Mouse (Mus musculus): Measurements from ENCODE around the gene Lnx1. TPM values are rescaled to one million over a fixed set of nuclear protein-coding genes. Genes with fewer than 3 reads are reported as not detected.

Gene Lnx1
- polyA plus RNA-seq, 1 experiment from 2014 or later: 1.2 TPM

DNA sequence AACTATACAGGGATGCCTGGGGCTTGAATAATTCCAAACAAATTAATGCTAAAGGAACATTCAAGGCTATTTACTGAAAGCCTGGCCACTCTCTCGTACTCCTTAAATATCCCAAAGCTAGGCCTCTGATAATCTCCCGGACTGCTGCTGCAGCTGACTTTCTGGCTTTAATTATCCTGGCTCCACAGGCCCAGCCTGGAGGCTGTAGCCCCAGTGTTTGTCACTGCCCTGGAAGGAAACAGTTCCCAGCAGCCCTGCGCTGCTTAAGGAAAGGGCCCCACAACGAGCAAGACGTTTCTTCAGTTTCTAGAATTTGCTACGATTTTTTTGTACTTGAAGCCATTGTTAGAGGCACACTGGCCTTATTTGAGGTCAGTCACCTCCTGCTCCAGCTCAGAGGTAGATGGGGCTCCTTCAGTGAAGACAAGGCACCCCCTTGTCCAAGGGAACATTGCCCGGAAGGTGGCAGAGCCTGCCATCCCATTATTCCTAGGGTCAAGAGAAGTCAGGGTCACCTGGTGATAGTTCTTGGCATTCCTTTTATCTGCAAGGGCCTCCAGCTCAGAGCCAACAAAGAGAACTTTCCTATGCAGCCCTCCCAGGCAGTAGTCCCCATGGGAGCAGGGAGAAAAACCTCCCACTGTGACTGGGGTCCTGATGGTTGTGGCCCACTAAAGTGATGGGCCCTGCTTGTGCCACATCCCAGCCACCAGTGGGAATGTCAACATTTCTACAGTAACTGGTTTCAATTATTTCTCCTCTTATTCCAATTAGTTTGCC is 80.8 kb downstream of the Lnx1 start:
- H3K9me3 ChIP-seq: no peaks in the 10 kb centered on the region
- H3K27me3 ChIP-seq: no peaks in the 10 kb centered on the region
- no peak overlapping the region for H3K9ac ChIP-seq
- H3K27ac ChIP-seq: peak overlapping the region; percentile 57
- no peak for ATAC-seq (ENCODE audit: insufficient number of reproducible peaks, low FRiP score, low TSS enrichment, low read depth)
- peaks cover 19% of the 10 kb centered on the region for H3K4me1 ChIP-seq
- no peak overlapping the region for H3K4me2 ChIP-seq
- 28% methylated on average over 7 of the region's 7 CpGs for WGBS
- H3K4me3 ChIP-seq: no peak overlapping the region
- no peaks in the 10 kb centered on the region for H3K36me3 ChIP-seq

DNA sequence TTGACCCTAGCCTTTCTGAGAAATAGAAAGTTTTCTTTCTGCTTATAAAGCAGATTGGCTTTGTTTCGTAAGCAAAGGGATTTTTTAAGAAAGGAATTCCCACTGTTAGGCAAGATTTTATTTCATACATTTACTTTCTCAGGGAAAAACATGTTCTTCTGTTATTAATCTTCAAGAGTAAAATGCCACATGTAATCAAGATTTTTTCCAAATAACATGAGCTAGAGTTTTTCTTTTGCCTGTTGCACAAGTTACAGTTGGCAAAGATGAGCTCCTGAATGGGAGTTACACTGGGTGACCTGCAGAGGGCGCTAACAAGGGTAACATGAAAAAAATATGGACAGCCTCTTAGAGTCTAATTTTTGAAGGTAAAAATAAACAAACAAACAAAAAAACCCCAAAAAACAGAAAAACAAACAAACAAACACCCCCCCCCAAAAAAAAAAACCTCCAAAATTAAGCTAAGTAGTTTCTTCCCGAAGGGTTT is 84.1 kb downstream of the Lnx1 start:
- Histone ChIP-seq H3K9me3 (no peaks in the 10 kb centered on the region), H3K9ac (no peak overlapping the region), H3K4me3 (no peak overlapping the region), H3K27me3 (no peaks in the 10 kb centered on the region), H3K36me3 (no peaks in the 10 kb centered on the region), H3K4me1 (peaks cover 25% of the 10 kb centered on the region), H3K27ac (no peak overlapping the region), H3K4me2 (no peak overlapping the region)
- 61% methylated on average over 3 of the region's 3 CpGs for WGBS
- ATAC-seq (ENCODE audit: insufficient number of reproducible peaks, low FRiP score, low TSS enrichment, low read depth): no peak

- Histone ChIP-seq H3K4me1 (peaks cover 27% of the 10 kb centered on the region), H3K4me2 (no peak overlapping the region), H3K36me3 (no peaks in the 10 kb centered on the region), H3K27me3 (no peaks in the 10 kb centered on the region), H3K9ac (no peak overlapping the region), H3K27ac (no peak overlapping the region), H3K4me3 (no peak overlapping the region), H3K9me3 (no peaks in the 10 kb centered on the region)
- WGBS: 34% methylated on average over 8 of the region's 13 CpGs
- no peak for ATAC-seq (ENCODE audit: insufficient number of reproducible peaks, low FRiP score, low TSS enrichment, low read depth)
Observed at GRCm38 (mm10) chr5:74617816-74618572, 84.7 kb downstream of the Lnx1 start.

DNA sequence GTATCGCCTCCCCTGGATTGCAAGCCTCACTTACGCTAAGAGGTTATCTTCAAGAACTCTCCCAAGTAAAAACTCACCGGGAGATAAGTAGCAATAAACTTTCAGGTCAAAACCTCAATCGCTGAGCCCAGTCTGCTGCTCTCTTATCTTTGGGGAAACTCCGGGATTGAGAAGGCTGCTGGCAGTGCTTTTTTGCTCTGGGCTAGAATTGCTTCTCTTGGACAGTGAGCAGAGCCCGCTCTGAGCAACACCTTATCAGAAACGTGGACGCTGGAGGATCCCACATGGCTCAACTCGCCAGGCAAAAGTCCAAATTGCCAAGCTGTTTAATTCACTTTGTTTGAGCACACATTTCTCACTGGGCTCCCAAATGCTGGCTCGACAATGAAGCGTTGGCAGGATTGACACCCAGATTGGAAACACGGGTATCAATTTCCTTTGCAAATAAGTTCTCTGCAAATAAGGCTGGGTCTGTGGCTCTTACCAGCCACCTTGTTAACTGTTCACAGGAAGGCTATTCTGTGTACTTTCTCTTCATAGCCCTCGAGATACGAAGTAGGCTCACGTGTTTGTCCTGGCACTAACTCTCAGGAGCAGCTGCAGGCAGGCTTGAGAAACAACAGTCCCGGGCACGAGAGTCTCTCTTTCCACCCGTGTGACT is 89.1 kb downstream of the Lnx1 start:
- Histone ChIP-seq H3K4me2 (peak overlapping the region; percentile 8; the same call in 1 of the 2 replicates), H3K4me1 (peaks cover 21% of the 10 kb centered on the region), H3K9ac (no peak overlapping the region), H3K9me3 (no peaks in the 10 kb centered on the region), H3K4me3 (no peak overlapping the region), H3K27ac (no peak overlapping the region), H3K36me3 (no peaks in the 10 kb centered on the region), H3K27me3 (no peaks in the 10 kb centered on the region)
- WGBS: 36% methylated on average over 18 of the region's 18 CpGs
- ATAC-seq (ENCODE audit: insufficient number of reproducible peaks, low FRiP score, low TSS enrichment, low read depth): no peak

DNA sequence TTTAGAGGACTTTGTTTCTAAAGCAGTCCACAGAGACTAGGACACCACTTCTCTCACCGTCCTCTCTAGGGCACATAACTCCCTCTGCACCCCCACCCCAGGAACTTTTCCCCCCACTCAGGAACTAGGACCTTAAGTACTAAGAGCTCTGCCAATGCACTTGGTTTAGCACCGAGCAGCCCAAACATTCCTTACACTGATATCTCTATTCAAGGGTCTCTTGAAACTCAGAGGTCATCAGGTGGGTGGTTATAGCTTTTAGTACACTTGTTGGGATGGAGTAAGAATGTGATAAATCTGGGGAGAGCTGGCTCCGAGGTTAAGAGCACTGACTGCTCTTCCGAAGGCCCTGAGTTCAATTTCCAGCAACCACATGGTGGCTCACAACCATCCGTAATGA is 90.0 kb downstream of the Lnx1 start:
- Histone ChIP-seq H3K27ac (no peak overlapping the region), H3K27me3 (no peaks in the 10 kb centered on the region), H3K4me1 (peaks cover 16% of the 10 kb centered on the region), H3K9me3 (no peaks in the 10 kb centered on the region), H3K4me2 (no peak overlapping the region), H3K9ac (no peak overlapping the region), H3K4me3 (no peak overlapping the region), H3K36me3 (no peaks in the 10 kb centered on the region)
- ATAC-seq (ENCODE audit: insufficient number of reproducible peaks, low FRiP score, low TSS enrichment, low read depth): no peak
- 77% methylated on average over 5 of the region's 5 CpGs for WGBS

- Histone ChIP-seq H3K4me3 (no peak overlapping the region), H3K27me3 (no peaks in the 10 kb centered on the region), H3K9ac (no peak overlapping the region), H3K27ac (no peak overlapping the region), H3K4me1 (peaks cover 9% of the 10 kb centered on the region), H3K4me2 (no peak overlapping the region), H3K9me3 (no peaks in the 10 kb centered on the region), H3K36me3 (no peaks in the 10 kb centered on the region)
- ATAC-seq (ENCODE audit: insufficient number of reproducible peaks, low FRiP score, low TSS enrichment, low read depth): no peak
- 86% methylated on average over 10 of the region's 10 CpGs for WGBS
Observed at GRCm38 (mm10) chr5:74610511-74610910, 92.2 kb downstream of the Lnx1 start.

DNA sequence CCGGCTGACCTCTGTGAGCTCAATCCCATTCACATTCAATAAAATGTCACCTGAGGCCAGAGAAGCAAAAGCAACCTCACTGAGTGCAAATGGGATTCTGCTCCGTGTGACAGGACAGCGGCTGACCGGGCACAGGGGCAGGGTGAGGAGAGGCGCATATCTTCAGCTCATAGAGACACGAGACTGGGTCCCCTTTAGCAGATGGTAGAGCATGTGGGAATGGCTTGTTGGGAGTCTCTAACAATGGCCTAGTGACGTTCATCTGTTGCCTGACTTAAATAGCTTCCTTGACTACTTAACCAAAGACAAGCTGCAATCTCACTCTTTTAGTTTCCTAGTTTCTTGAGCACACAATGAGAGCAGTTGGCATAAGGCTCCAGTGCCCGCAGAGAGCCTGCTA is 96.5 kb downstream of the Lnx1 start:
- no peak for ATAC-seq (ENCODE audit: insufficient number of reproducible peaks, low FRiP score, low TSS enrichment, low read depth)
- no peaks in the 10 kb centered on the region for H3K36me3 ChIP-seq
- no peak overlapping the region for H3K27ac ChIP-seq
- H3K9ac ChIP-seq: no peak overlapping the region
- H3K27me3 ChIP-seq: no peaks in the 10 kb centered on the region
- no peak overlapping the region for H3K4me2 ChIP-seq
- WGBS: 85% methylated on average over 8 of the region's 8 CpGs
- H3K9me3 ChIP-seq: no peaks in the 10 kb centered on the region
- H3K4me3 ChIP-seq: no peak overlapping the region
- H3K4me1 ChIP-seq: 0 out of 2 replicates have a peak, but pooled peaks cover 8% of the 10 kb centered on the region

DNA sequence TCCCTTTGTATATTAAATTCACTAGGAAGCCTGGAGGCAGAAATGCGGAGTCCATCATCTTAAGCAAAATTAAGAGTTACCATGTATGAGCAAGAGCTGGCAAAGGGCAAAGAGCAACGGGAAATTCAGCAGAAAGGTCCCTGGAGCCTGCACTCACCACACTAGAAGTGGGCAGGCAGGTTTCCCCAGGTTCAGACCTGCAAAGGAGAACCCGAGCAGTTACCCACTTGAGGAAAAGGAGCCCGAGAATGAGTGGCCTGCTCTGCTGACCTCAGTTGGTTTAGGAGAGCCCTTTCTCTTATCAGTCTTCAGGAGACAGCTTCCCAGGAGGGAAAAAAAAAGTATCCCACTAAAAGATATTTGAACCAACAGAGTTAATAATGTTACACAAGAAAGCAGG is 99.4 kb downstream of the Lnx1 start:
- no peak overlapping the region for H3K9ac ChIP-seq
- no peak for ATAC-seq (ENCODE audit: insufficient number of reproducible peaks, low FRiP score, low TSS enrichment, low read depth)

GRCm38 (mm10) chr5:74602371-74602770 is 100.3 kb downstream of the Lnx1 start:
- Histone ChIP-seq H3K9me3 (no peaks in the 10 kb centered on the region), H3K27ac (no peak overlapping the region), H3K36me3 (peaks cover 9% of the 10 kb centered on the region; the same call in 1 of the 2 replicates), H3K27me3 (no peaks in the 10 kb centered on the region), H3K4me2 (no peak overlapping the region), H3K4me1 (0 out of 2 replicates have a peak, but pooled peaks cover 8% of the 10 kb centered on the region), H3K9ac (no peak overlapping the region), H3K4me3 (no peak overlapping the region)
- no peak for ATAC-seq (ENCODE audit: insufficient number of reproducible peaks, low FRiP score, low TSS enrichment, low read depth)
- 45% methylated on average over 10 of the region's 10 CpGs for WGBS

More for the DNA sequence above, 99.4 kb downstream of the Lnx1 start:
- Histone ChIP-seq H3K4me1 (0 out of 2 replicates have a peak, but pooled peaks cover 8% of the 10 kb centered on the region), H3K36me3 (peaks cover 7% of the 10 kb centered on the region; the same call in 1 of the 2 replicates), H3K27ac (no peak overlapping the region), H3K9me3 (no peaks in the 10 kb centered on the region), H3K27me3 (no peaks in the 10 kb centered on the region), H3K4me3 (no peak overlapping the region), H3K4me2 (no peak overlapping the region)
- 73% methylated on average over 4 of the region's 4 CpGs for WGBS

GRCm38 (mm10) chr5:74601965-74602364 is 100.7 kb downstream of the Lnx1 start:
- 0 out of 2 replicates have a peak, but pooled peaks cover 8% of the 10 kb centered on the region for H3K4me1 ChIP-seq
- WGBS: 48% methylated on average over 6 of the region's 6 CpGs
- H3K27ac ChIP-seq: no peak overlapping the region
- no peaks in the 10 kb centered on the region for H3K9me3 ChIP-seq
- H3K36me3 ChIP-seq: peaks cover 12% of the 10 kb centered on the region; the same call in 1 of the 2 replicates
- no peak overlapping the region for H3K4me2 ChIP-seq
- no peak for ATAC-seq (ENCODE audit: insufficient number of reproducible peaks, low FRiP score, low TSS enrichment, low read depth)
- H3K4me3 ChIP-seq: no peak overlapping the region
- no peak overlapping the region for H3K9ac ChIP-seq
- no peaks in the 10 kb centered on the region for H3K27me3 ChIP-seq

GRCm38 (mm10) chr5:74601171-74601570 is 101.5 kb downstream of the Lnx1 start:
- Histone ChIP-seq H3K4me3 (no peak overlapping the region), H3K9ac (no peak overlapping the region), H3K4me1 (0 out of 2 replicates have a peak, but pooled peaks cover 8% of the 10 kb centered on the region), H3K27me3 (no peaks in the 10 kb centered on the region), H3K9me3 (no peaks in the 10 kb centered on the region), H3K4me2 (no peak overlapping the region), H3K27ac (no peak overlapping the region), H3K36me3 (peaks cover 18% of the 10 kb centered on the region)
- no peak for ATAC-seq (ENCODE audit: insufficient number of reproducible peaks, low FRiP score, low TSS enrichment, low read depth)
- WGBS: 49% methylated on average over 3 of the region's 3 CpGs
